Mouse (Mus musculus) midbrain, embryonic 16.5 days (tissue): ENCODE data around the gene Dock4. TPM values are rescaled to one million over a fixed set of nuclear protein-coding genes. Genes with fewer than 3 reads are reported as not detected.

Source experiments
- ATAC-seq: fragments of 200-750 bp; cut with Nextera tagmentation; 2 replicates; pipeline ENCODE4 v1.8.0; 2017; ENCODE audit warnings: moderate TSS enrichment
- H3K27ac ChIP-seq: fragments of 300-500 bp; sonication (generic); 2 replicates; pipeline ENCODE4 v1.5.1; 2014; ENCODE audit warnings: mild to moderate bottlenecking, low read length, mixed read lengths
- H3K27me3 ChIP-seq: fragments of 300-500 bp; sonication (generic); 2 replicates; pipeline ENCODE4 v1.6.1; 2014; ENCODE audit warnings: low read depth, low read length, mixed read lengths; ENCODE audit not compliant: control insufficient read depth, insufficient read depth
- H3K36me3 ChIP-seq: fragments of 300-500 bp; sonication (generic); 2 replicates; pipeline ENCODE4 v1.6.1; 2014; ENCODE audit warnings: mild to moderate bottlenecking, low read length, moderate library complexity, mixed read lengths; ENCODE audit not compliant: control insufficient read depth, insufficient read depth
- H3K4me1 ChIP-seq: fragments of 300-500 bp; sonication (generic); 2 replicates; pipeline ENCODE4 v1.6.1; 2014; ENCODE audit warnings: mild to moderate bottlenecking, low read length, mixed read lengths; ENCODE audit not compliant: control insufficient read depth, insufficient read depth
- H3K4me2 ChIP-seq: fragments of 300-500 bp; sonication (generic); 2 replicates; pipeline ENCODE4 v1.6.1; 2014; ENCODE audit warnings: mild to moderate bottlenecking, low read length, mixed read lengths
- H3K4me3 ChIP-seq: fragments of 300-500 bp; sonication (generic); 2 replicates; pipeline ENCODE4 v1.5.1; 2014; ENCODE audit warnings: low read depth, mild to moderate bottlenecking, low read length, moderate library complexity, mixed read lengths
- H3K9ac ChIP-seq: fragments of 300-500 bp; sonication (generic); 2 replicates; pipeline ENCODE4 v1.6.1; 2014; ENCODE audit warnings: low read depth, low read length, mixed read lengths
- H3K9me3 ChIP-seq: fragments of 300-500 bp; sonication (generic); replicated peaks from 2 replicates; pipeline ENCODE4 v1.6.1; 2014; ENCODE audit warnings: mild to moderate bottlenecking, low read length, mixed read lengths; ENCODE audit not compliant: control insufficient read depth, poor library complexity, severe bottlenecking
- WGBS: fragments of 180-500 bp; shearing (Covaris S2); extraction: QIAGEN DNeasy Blood & Tissue Kit; methylation state at CpG from one replicate; pipeline ENCODE4 v1.1.7; 2014; 5-methylcytosine and 5-hydroxymethylcytosine counted together
- polyA plus RNA-seq: library from polyadenylated mRNA; unstranded; fragments of >200 nt; fragmentation: Nextera tagmentation; extraction: Ambion mirVana; gene quantifications from 2 replicates; pipeline ENCODE4 v1.2.1, GENCODE M21; 2015

The Dock4 gene
- polyA plus RNA-seq, 1 experiment from 2014 or later, result 34.8 TPM

- H3K4me1 ChIP-seq, result no peaks in the 10 kb centered on the region
- no peaks in the 10 kb centered on the region for H3K27me3 ChIP-seq
- H3K9ac ChIP-seq, result no peak overlapping the region
- H3K4me3 ChIP-seq, result no peak overlapping the region
- whole genome bisulfite sequencing, result 78% methylated on average over 10 of the region's 10 CpGs
- 0 out of 2 replicates have a peak, but pooled peaks cover 4% of the 10 kb centered on the region for H3K9me3 ChIP-seq
- no peak for ATAC-seq
- 0 out of 2 replicates have a peak, but pooled peaks cover 3% of the 10 kb centered on the region for H3K36me3 ChIP-seq
- no peak overlapping the region for H3K27ac ChIP-seq
- no peak overlapping the region for H3K4me2 ChIP-seq
These were observed 18.1 kb upstream of the Dock4 start for GRCm38 (mm10) chr12:40427606-40428005.

- Histone ChIP-seq H3K4me3 (no peak overlapping the region), H3K36me3 (0 out of 2 replicates have a peak, but pooled peaks cover under 1% of the 10 kb centered on the region), H3K9ac (no peak overlapping the region), H3K4me1 (no peaks in the 10 kb centered on the region; the same call in 1 of the 2 replicates), H3K4me2 (no peak overlapping the region), H3K27me3 (no peaks in the 10 kb centered on the region), H3K27ac (no peak overlapping the region), H3K9me3 (0 out of 2 replicates have a peak, but pooled peaks cover under 1% of the 10 kb centered on the region)
- ATAC-seq, result no peak
- 73% methylated on average over 3 of the region's 3 CpGs for WGBS
These were observed 15.8 kb upstream of the Dock4 start for GRCm38 (mm10) chr12:40429976-40430375.

GRCm38 (mm10) chr12:40431075-40431474 is 14.7 kb upstream of the Dock4 start:
- H3K27ac ChIP-seq, result no peak overlapping the region
- whole genome bisulfite sequencing, result 52% methylated on average over 5 of the region's 5 CpGs

GRCm38 (mm10) chr12:40434101-40434500 is 11.7 kb upstream of the Dock4 start:
- Histone ChIP-seq H3K9me3 (no peaks in the 10 kb centered on the region), H3K27ac (no peak overlapping the region), H3K36me3 (no peaks in the 10 kb centered on the region), H3K9ac (no peak overlapping the region), H3K4me1 (peaks cover 2% of the 10 kb centered on the region; the same call in 1 of the 2 replicates), H3K4me2 (no peak overlapping the region), H3K27me3 (no peaks in the 10 kb centered on the region), H3K4me3 (no peak overlapping the region)
- no peak for ATAC-seq
- 50% methylated on average over 3 of the region's 3 CpGs for WGBS

More at GRCm38 (mm10) chr12:40431075-40431474, 14.7 kb upstream of the Dock4 start:
- Histone ChIP-seq H3K9me3 (no peaks in the 10 kb centered on the region), H3K36me3 (no peaks in the 10 kb centered on the region), H3K4me2 (no peak overlapping the region), H3K9ac (no peak overlapping the region), H3K27me3 (no peaks in the 10 kb centered on the region), H3K4me1 (no peaks in the 10 kb centered on the region; the same call in 1 of the 2 replicates), H3K4me3 (no peak overlapping the region)
- no peak for ATAC-seq

GRCm38 (mm10) chr12:40438049-40438448 is 7.7 kb upstream of the Dock4 start:
- no peaks in the 10 kb centered on the region for H3K27me3 ChIP-seq
- H3K4me1 ChIP-seq, result peaks cover 2% of the 10 kb centered on the region; the same call in 1 of the 2 replicates
- 13% methylated on average over 2 of the region's 2 CpGs for WGBS
- no peaks in the 10 kb centered on the region for H3K36me3 ChIP-seq
- no peak for ATAC-seq
- H3K9ac ChIP-seq, result no peak overlapping the region
- H3K27ac ChIP-seq, result no peak overlapping the region
- no peak overlapping the region for H3K4me3 ChIP-seq
- H3K9me3 ChIP-seq, result no peaks in the 10 kb centered on the region
- no peak overlapping the region for H3K4me2 ChIP-seq

GRCm38 (mm10) chr12:40445206-40445605 is 546 bp upstream of the Dock4 start:
- H3K36me3 ChIP-seq, result no peaks in the 10 kb centered on the region
- under 1% methylated on average over 16 of the region's 16 CpGs for WGBS
- H3K9me3 ChIP-seq, result no peaks in the 10 kb centered on the region
- peak overlapping the region; percentile 60 for H3K9ac ChIP-seq
- peak overlapping the region; percentile 85 for H3K4me3 ChIP-seq
- ATAC-seq, result peak; percentile 40
- H3K4me2 ChIP-seq, result peak overlapping the region; percentile 74
- peaks cover 15% of the 10 kb centered on the region for H3K4me1 ChIP-seq
- H3K27me3 ChIP-seq, result no peaks in the 10 kb centered on the region
- H3K27ac ChIP-seq, result peak overlapping the region; percentile 26; the same call in 1 of the 2 replicates

GRCm38 (mm10) chr12:40446450-40447381 is 964 bp downstream of the Dock4 start:
- H3K36me3 ChIP-seq, result no peaks in the 10 kb centered on the region
- peak; percentile 6; the same call in 1 of the 2 replicates for ATAC-seq
- under 1% methylated on average over 44 of the region's 44 CpGs for WGBS

GRCm38 (mm10) chr12:40447561-40448355 is 2.0 kb downstream of the Dock4 start:
- ATAC-seq, result no peak
- H3K9me3 ChIP-seq, result no peaks in the 10 kb centered on the region
- peak overlapping the region; percentile 85 for H3K4me3 ChIP-seq
- peak overlapping the region; percentile 76 for H3K4me2 ChIP-seq
- H3K27me3 ChIP-seq, result no peaks in the 10 kb centered on the region
- no peaks in the 10 kb centered on the region for H3K36me3 ChIP-seq
- peaks cover 18% of the 10 kb centered on the region for H3K4me1 ChIP-seq
- H3K27ac ChIP-seq, result peak overlapping the region; percentile 93
- peak overlapping the region; percentile 90 for H3K9ac ChIP-seq
- 14% methylated on average over 10 of the region's 10 CpGs for WGBS

More at GRCm38 (mm10) chr12:40446450-40447381, 964 bp downstream of the Dock4 start:
- Histone ChIP-seq H3K4me1 (peaks cover 18% of the 10 kb centered on the region), H3K4me3 (peak overlapping the region; percentile 85), H3K27me3 (no peaks in the 10 kb centered on the region), H3K9me3 (no peaks in the 10 kb centered on the region), H3K4me2 (peak overlapping the region; percentile 76), H3K9ac (peak overlapping the region; percentile 90), H3K27ac (peak overlapping the region; percentile 93)
